Mouse (Mus musculus) 3134 (cell line): Measurements from ENCODE around the gene Cfap206.
"Not testable (repeated sequence)": the region's sequence is repeated elsewhere in the genome, so short reads cannot be mapped to it uniquely, and the experiment has no call there.

Experiments used
- DNase-seq: peaks from one replicate; pipeline ENCODE4 v3.0.0-alpha.2; 2011; ENCODE audit warnings: low spot score; ENCODE audit not compliant: insufficient read length; ENCODE audit errors: extremely low read depth

Gene Cfap206

GRCm38 (mm10) chr4:34729851-34730341, at the start of gene Cfap206:
Gene Cfap206, minus strand, starts transcription at chr4:34730206.
- peak; percentile 16 for DNase-seq

GRCm38 (mm10) chr4:34777677-34778527, 47.9 kb upstream of the Cfap206 start, which contains the start of gene Smim8:
Gene Smim8, minus strand, starts transcription at chr4:34778423.
- DNase-seq = peak; percentile 96

- DNase-seq = no peak
These were observed 41.8 kb upstream of the Cfap206 start for GRCm38 (mm10) chr4:34771652-34772371.

GRCm38 (mm10) chr4:34756163-34756562, 26.2 kb upstream of the Cfap206 start, which contains the start of gene Gm136:
Gene Gm136, minus strand, starts transcription at chr4:34756263.
- no peak for DNase-seq

- no peak for DNase-seq
These were observed 19.2 kb upstream of the Cfap206 start for GRCm38 (mm10) chr4:34749236-34749635.

- DNase-seq = no peak
These were observed 4.5 kb upstream of the Cfap206 start for GRCm38 (mm10) chr4:34734461-34734860.

GRCm38 (mm10) chr4:34733415-34733814, 3.4 kb upstream of the Cfap206 start:
- not testable (repeated sequence) for DNase-seq

GRCm38 (mm10) chr4:34725710-34726109, 4.3 kb downstream of the Cfap206 start:
- DNase-seq = not testable (repeated sequence)

GRCm38 (mm10) chr4:34724306-34724705, 5.7 kb downstream of the Cfap206 start:
- DNase-seq = no peak

GRCm38 (mm10) chr4:34723186-34723585, 6.8 kb downstream of the Cfap206 start:
- peak; percentile 38 for DNase-seq

GRCm38 (mm10) chr4:34720127-34720895, 9.7 kb downstream of the Cfap206 start:
- no peak for DNase-seq

GRCm38 (mm10) chr4:34719421-34719820, 10.6 kb downstream of the Cfap206 start:
- DNase-seq = no peak

GRCm38 (mm10) chr4:34715062-34715461, 14.9 kb downstream of the Cfap206 start:
- DNase-seq = no peak

GRCm38 (mm10) chr4:34708127-34708526, 21.9 kb downstream of the Cfap206 start:
- no peak for DNase-seq

GRCm38 (mm10) chr4:34707248-34707647, 22.8 kb downstream of the Cfap206 start:
- DNase-seq = no peak

GRCm38 (mm10) chr4:34703029-34703428, 27.0 kb downstream of the Cfap206 start:
- no peak for DNase-seq

- no peak for DNase-seq
These were observed 27.8 kb downstream of the Cfap206 start for GRCm38 (mm10) chr4:34702231-34702630.

GRCm38 (mm10) chr4:34701528-34701927, 28.5 kb downstream of the Cfap206 start:
- peak; percentile 39 for DNase-seq

- no peak for DNase-seq
These were observed 42.0 kb downstream of the Cfap206 start for GRCm38 (mm10) chr4:34688021-34688420.

GRCm38 (mm10) chr4:34686874-34687567, 43.0 kb downstream of the Cfap206 start, which contains the start of gene Slc35a1:
Gene Slc35a1, minus strand, starts transcription at chr4:34687438.
- peak; percentile 96 for DNase-seq
